Mouse (Mus musculus): Measurements from ENCODE around the gene Serinc5. TPM values are rescaled to one million over a fixed set of nuclear protein-coding genes. Genes with fewer than 3 reads are reported as not detected.

Serinc5 gene
- polyA plus RNA-seq, 2 experiments = 13.8 to 25.9 TPM

DNA sequence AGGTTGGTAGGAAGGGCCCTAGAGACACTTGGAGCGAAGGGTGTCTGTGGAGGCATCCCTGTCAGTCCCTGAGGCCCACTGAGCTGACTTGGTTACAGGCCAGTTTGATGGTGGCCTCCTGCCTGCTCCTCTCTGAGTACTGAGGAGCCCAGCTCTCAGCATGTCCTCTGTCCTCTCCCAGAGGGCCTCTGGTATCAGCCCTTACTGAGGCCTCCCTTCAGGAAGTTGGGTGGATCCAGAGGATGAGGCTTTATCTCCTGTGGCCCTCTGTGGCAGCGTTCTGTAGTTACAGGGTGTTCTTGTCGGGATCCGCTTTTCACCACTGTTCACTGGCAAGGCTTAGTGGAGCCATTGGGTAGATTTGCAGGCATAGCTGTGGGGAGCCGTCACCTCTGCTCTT is 132.4 kb downstream of the Serinc5 start:
- H3K9ac ChIP-seq (ENCODE audit: low read depth, low read length, severe bottlenecking) = no peak overlapping the region
- H3K9me3 ChIP-seq (ENCODE audit: control insufficient read depth, low read length) = no peaks in the 10 kb centered on the region
- no peak for TF ChIP-seq POLR2A (IDR thresholded peaks at IDR 0.05; ENCODE audit: borderline replicate concordance, extremely low read depth, insufficient read depth, insufficient read length)
- no peak overlapping the region for H3K27ac ChIP-seq (replicated peaks; ENCODE audit: low read depth, low read length)
- no peaks in the 10 kb centered on the region for H3K4me1 ChIP-seq (ENCODE audit: control insufficient read depth, insufficient read depth, low read length)
- H3K27me3 ChIP-seq (ENCODE audit: control insufficient read depth, insufficient read depth, low read length) = no peaks in the 10 kb centered on the region
- H3K36me3 ChIP-seq (ENCODE audit: control insufficient read depth, insufficient read depth, low read length) = no peaks in the 10 kb centered on the region
- ATAC-seq (ENCODE audit: low FRiP score, low read depth) (no peak), DNase-seq (ENCODE audit: low spot score) (no peak)
- WGBS = 78% methylated on average over 5 of the region's 5 CpGs
- H3K4me3 ChIP-seq (replicated peaks; ENCODE audit: low read length) = no peak overlapping the region
- H3K4me2 ChIP-seq (replicated peaks; ENCODE audit: low read depth, low read length, severe bottlenecking) = no peak overlapping the region

DNA sequence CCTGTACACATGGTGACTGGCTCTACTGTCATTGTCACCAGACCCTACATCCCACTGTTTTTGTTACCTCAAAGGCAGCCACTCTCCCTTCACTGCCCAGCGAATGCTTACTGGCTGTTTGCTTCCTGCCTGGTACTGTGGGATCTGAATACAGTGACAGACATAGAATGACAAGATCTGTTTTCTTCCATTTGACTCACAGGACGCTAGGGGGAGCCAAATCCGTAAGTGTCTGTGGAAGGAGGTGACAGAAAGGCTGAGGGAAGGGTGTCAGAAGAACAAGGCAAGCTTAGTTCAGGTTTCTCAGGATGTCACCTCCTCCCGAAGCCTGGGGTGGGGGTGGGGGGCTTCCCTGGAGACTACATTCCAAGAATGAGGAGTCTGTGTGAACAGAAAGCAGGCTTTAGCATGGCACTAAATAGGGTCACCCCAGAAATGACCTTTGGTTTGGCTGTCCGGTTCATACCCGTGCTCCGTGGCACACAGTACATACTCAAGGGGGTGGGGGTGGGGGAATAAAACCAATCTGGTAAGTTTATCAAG is 140.2 kb downstream of the Serinc5 start:
- H3K27me3 ChIP-seq (ENCODE audit: control insufficient read depth, insufficient read depth, low read length) = no peaks in the 10 kb centered on the region
- peak overlapping the region; percentile 19; the same call in 1 of the 2 replicates for H3K4me2 ChIP-seq (replicated peaks; ENCODE audit: low read depth, low read length, severe bottlenecking)
- DNase-seq (ENCODE audit: low spot score) = peak; percentile 75
- H3K4me1 ChIP-seq (ENCODE audit: control insufficient read depth, insufficient read depth, low read length) = no peaks in the 10 kb centered on the region; the same call in 1 of the 2 replicates
- no peak for TF ChIP-seq POLR2A (IDR thresholded peaks at IDR 0.05; ENCODE audit: borderline replicate concordance, extremely low read depth, insufficient read depth, insufficient read length)
- peak; percentile 66 for ATAC-seq (ENCODE audit: low FRiP score, low read depth)
- H3K36me3 ChIP-seq (ENCODE audit: control insufficient read depth, insufficient read depth, low read length) = no peaks in the 10 kb centered on the region
- H3K9me3 ChIP-seq (ENCODE audit: control insufficient read depth, low read length) = no peaks in the 10 kb centered on the region
- 0 out of 2 replicates have a peak overlapping the region, but pooled peaks have one; percentile 4 for H3K4me3 ChIP-seq (replicated peaks; ENCODE audit: low read length)
- no peak overlapping the region for H3K9ac ChIP-seq (ENCODE audit: low read depth, low read length, severe bottlenecking)
- 9% methylated on average over 7 of the region's 7 CpGs for WGBS
- H3K27ac ChIP-seq (replicated peaks; ENCODE audit: low read depth, low read length) = no peak overlapping the region

DNA sequence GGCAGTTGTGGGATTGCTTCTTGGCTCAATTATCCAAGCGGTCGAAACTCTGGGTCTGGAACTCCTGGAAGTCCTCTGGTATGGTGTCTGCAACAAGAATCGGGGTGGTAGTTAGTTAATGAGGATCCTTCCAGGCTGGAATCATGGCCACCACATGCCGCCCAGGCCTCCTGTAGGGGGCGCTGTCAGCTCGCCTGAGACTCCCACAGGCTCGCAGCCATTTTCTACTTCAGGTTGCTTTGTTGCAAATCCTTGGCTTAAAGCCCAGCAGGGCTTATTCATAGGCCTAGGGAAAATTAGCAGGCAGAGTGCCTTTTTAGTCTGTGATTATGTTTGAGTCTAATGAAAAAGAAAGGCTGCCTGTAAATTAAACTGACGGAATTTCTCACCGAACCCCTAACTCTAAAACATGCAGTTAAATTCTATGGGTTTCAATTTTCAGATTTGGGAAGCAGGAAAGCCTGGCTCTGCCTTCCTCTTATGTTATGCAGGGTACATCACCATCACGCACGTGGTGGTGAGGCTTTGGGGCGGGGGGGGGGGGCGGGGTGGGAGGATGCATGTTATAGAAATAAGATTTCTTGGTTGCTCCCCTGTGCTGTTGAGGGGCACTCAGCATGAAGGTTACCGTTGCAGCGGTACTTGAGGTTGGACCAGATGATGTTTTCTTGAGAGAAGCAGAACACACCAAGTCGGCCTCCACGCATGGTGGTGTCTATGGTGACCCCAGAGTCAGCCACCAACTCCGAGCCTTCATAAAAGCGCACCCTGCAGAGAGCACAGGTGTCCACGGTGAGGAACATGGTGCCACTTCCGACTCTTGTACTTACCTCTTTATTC is 141.1 kb downstream of the Serinc5 start:
- ATAC-seq (ENCODE audit: low FRiP score, low read depth) = peak; percentile 67
- no peaks in the 10 kb centered on the region for H3K36me3 ChIP-seq (ENCODE audit: control insufficient read depth, insufficient read depth, low read length)

DNA sequence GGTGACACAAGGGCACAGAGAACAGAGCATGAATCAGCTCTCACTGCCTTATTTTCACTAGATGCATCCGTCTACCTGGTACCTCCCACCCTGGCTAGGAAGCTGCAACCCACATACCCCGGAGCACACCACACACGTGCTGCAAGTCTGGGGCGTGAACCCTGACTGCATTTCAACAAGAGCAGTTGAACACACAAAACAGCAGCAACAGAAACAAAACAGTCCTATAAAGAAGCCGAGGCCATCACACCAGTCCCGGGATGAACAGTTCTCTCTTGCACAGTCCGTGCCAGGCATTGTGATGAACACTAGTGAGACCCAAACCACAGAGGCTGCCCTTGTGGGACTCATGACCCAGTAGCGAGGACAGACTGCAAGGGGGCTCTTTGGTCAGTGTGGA is 142.8 kb downstream of the Serinc5 start:
- 91% methylated on average over 8 of the region's 8 CpGs for WGBS
- H3K27me3 ChIP-seq (ENCODE audit: control insufficient read depth, insufficient read depth, low read length) = no peaks in the 10 kb centered on the region
- ATAC-seq (ENCODE audit: low FRiP score, low read depth) = no peak

More for the DNA sequence above, 141.1 kb downstream of the Serinc5 start:
- Histone ChIP-seq H3K9ac (ENCODE audit: low read depth, low read length, severe bottlenecking) (no peak overlapping the region), H3K27me3 (ENCODE audit: control insufficient read depth, insufficient read depth, low read length) (no peaks in the 10 kb centered on the region), H3K4me1 (ENCODE audit: control insufficient read depth, insufficient read depth, low read length) (no peaks in the 10 kb centered on the region; the same call in 1 of the 2 replicates), H3K27ac (replicated peaks; ENCODE audit: low read depth, low read length) (no peak overlapping the region), H3K4me3 (replicated peaks; ENCODE audit: low read length) (0 out of 2 replicates have a peak overlapping the region, but pooled peaks have one; percentile 4), H3K4me2 (replicated peaks; ENCODE audit: low read depth, low read length, severe bottlenecking) (peak overlapping the region; percentile 19; the same call in 1 of the 2 replicates), H3K9me3 (ENCODE audit: control insufficient read depth, low read length) (no peaks in the 10 kb centered on the region)
- WGBS = 45% methylated on average over 21 of the region's 21 CpGs
- peak; percentile 89 for DNase-seq (ENCODE audit: low spot score)
- TF ChIP-seq POLR2A (IDR thresholded peaks at IDR 0.05; ENCODE audit: borderline replicate concordance, extremely low read depth, insufficient read depth, insufficient read length) = no peak

DNA sequence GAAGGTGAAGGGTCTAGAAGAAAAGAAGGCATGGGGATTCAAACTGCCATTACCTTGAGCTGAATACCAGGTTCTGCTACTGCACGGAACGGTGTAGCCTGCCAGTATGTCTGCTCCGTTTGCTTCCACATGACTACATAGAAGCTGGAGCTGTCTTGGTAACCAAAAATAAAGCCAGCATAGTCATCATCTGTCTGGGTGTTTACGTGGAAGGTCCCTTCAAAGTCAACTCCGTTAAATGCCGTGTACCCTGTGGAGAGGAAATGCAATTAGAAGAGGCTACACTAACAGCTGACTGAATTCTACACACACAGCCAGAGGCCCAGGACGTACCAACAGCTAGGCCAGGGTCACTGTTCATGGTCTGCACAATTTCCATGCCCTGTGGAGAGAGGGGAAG is 144.1 kb downstream of the Serinc5 start:
- no peaks in the 10 kb centered on the region for H3K27me3 ChIP-seq (ENCODE audit: control insufficient read depth, insufficient read depth, low read length)
- TF ChIP-seq POLR2A (IDR thresholded peaks at IDR 0.05; ENCODE audit: borderline replicate concordance, extremely low read depth, insufficient read depth, insufficient read length) = no peak
- DNase-seq (ENCODE audit: low spot score) = no peak
- H3K4me3 ChIP-seq (replicated peaks; ENCODE audit: low read length) = no peak overlapping the region
- 57% methylated on average over 7 of the region's 7 CpGs for WGBS
- H3K9me3 ChIP-seq (ENCODE audit: control insufficient read depth, low read length) = no peaks in the 10 kb centered on the region
- no peak overlapping the region for H3K9ac ChIP-seq (ENCODE audit: low read depth, low read length, severe bottlenecking)
- no peak overlapping the region for H3K27ac ChIP-seq (replicated peaks; ENCODE audit: low read depth, low read length)
- H3K4me1 ChIP-seq (ENCODE audit: control insufficient read depth, insufficient read depth, low read length) = no peaks in the 10 kb centered on the region; the same call in 1 of the 2 replicates
- no peak overlapping the region for H3K4me2 ChIP-seq (replicated peaks; ENCODE audit: low read depth, low read length, severe bottlenecking)
- ATAC-seq (ENCODE audit: low FRiP score, low read depth) = no peak
- H3K36me3 ChIP-seq (ENCODE audit: control insufficient read depth, insufficient read depth, low read length) = no peaks in the 10 kb centered on the region

More for the DNA sequence above, 142.8 kb downstream of the Serinc5 start:
- no peaks in the 10 kb centered on the region; the same call in 1 of the 2 replicates for H3K4me1 ChIP-seq (ENCODE audit: control insufficient read depth, insufficient read depth, low read length)
- H3K36me3 ChIP-seq (ENCODE audit: control insufficient read depth, insufficient read depth, low read length) = no peaks in the 10 kb centered on the region
- H3K27ac ChIP-seq (replicated peaks; ENCODE audit: low read depth, low read length) = no peak overlapping the region
- no peak overlapping the region for H3K9ac ChIP-seq (ENCODE audit: low read depth, low read length, severe bottlenecking)
- TF ChIP-seq POLR2A (IDR thresholded peaks at IDR 0.05; ENCODE audit: borderline replicate concordance, extremely low read depth, insufficient read depth, insufficient read length) = no peak
- no peak overlapping the region for H3K4me2 ChIP-seq (replicated peaks; ENCODE audit: low read depth, low read length, severe bottlenecking)
- H3K4me3 ChIP-seq (replicated peaks; ENCODE audit: low read length) = no peak overlapping the region
- no peaks in the 10 kb centered on the region for H3K9me3 ChIP-seq (ENCODE audit: control insufficient read depth, low read length)
- DNase-seq (ENCODE audit: low spot score) = no peak

All from limb, embryonic 14.5 days (tissue).